Mouse (Mus musculus): Measurements from ENCODE around the gene Fam189a2. TPM values are rescaled to one million over a fixed set of nuclear protein-coding genes. Genes with fewer than 3 reads are reported as not detected.

Gene Fam189a2
- polyA plus RNA-seq, 1 experiment: 7.7 TPM

- H3K27ac ChIP-seq (ENCODE audit: insufficient read depth, low read depth, low read length): no peak overlapping the region
- 85% methylated on average over 10 of the region's 10 CpGs for WGBS
These were observed 15.7 kb upstream of the Fam189a2 start for GRCm38 (mm10) chr19:24046395-24046993.

DNA sequence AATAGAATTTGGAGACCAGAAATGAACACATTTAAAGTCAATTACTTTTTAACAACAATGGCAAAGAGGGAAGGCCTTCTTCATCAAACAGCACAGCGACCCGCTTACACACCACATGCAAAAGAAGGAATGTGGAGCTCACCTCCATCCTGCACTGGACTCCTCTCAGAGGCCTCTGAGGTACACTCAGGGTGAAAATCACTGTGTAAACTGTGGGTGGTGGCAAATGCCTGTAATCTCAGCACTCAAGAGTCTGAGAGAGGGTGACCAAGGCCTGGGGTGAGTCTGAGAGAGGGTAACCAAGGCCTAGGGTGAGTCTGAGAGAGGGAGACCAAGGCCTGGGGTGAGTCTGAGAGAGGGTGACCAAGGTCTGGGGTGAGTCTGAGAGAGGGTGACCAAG lies 11.6 kb upstream of the Fam189a2 start:
- H3K4me3 ChIP-seq (ENCODE audit: insufficient read depth, low read depth, low read length): no peak overlapping the region
- no peak for TF ChIP-seq POLR2A (IDR thresholded peaks at IDR 0.05; ENCODE audit: low read depth, low read length)
- no peak for TF ChIP-seq CTCF (conservative IDR thresholded peaks at IDR 0.05; ENCODE audit: insufficient read depth, insufficient read length, low read depth, low read length)
- H3K36me3 ChIP-seq (ENCODE audit: control insufficient read depth, insufficient read depth, low read length): no peaks in the 10 kb centered on the region
- no peaks in the 10 kb centered on the region for H3K27me3 ChIP-seq (replicated peaks; ENCODE audit: control insufficient read depth, insufficient read depth, low read length)
- H3K4me1 ChIP-seq (ENCODE audit: control insufficient read depth, insufficient read depth, low read length): no peaks in the 10 kb centered on the region
- 99% methylated on average over 2 of the region's 2 CpGs for WGBS
- DNase-seq: no peak
- H3K27ac ChIP-seq (ENCODE audit: insufficient read depth, low read depth, low read length): no peak overlapping the region

More at GRCm38 (mm10) chr19:24046395-24046993, 15.7 kb upstream of the Fam189a2 start:
- no peak overlapping the region for H3K4me3 ChIP-seq (ENCODE audit: insufficient read depth, low read depth, low read length)
- no peak for TF ChIP-seq POLR2A (IDR thresholded peaks at IDR 0.05; ENCODE audit: low read depth, low read length)
- H3K27me3 ChIP-seq (replicated peaks; ENCODE audit: control insufficient read depth, insufficient read depth, low read length): no peaks in the 10 kb centered on the region
- H3K4me1 ChIP-seq (ENCODE audit: control insufficient read depth, insufficient read depth, low read length): no peaks in the 10 kb centered on the region
- no peaks in the 10 kb centered on the region for H3K36me3 ChIP-seq (ENCODE audit: control insufficient read depth, insufficient read depth, low read length)
- DNase-seq: no peak

DNA sequence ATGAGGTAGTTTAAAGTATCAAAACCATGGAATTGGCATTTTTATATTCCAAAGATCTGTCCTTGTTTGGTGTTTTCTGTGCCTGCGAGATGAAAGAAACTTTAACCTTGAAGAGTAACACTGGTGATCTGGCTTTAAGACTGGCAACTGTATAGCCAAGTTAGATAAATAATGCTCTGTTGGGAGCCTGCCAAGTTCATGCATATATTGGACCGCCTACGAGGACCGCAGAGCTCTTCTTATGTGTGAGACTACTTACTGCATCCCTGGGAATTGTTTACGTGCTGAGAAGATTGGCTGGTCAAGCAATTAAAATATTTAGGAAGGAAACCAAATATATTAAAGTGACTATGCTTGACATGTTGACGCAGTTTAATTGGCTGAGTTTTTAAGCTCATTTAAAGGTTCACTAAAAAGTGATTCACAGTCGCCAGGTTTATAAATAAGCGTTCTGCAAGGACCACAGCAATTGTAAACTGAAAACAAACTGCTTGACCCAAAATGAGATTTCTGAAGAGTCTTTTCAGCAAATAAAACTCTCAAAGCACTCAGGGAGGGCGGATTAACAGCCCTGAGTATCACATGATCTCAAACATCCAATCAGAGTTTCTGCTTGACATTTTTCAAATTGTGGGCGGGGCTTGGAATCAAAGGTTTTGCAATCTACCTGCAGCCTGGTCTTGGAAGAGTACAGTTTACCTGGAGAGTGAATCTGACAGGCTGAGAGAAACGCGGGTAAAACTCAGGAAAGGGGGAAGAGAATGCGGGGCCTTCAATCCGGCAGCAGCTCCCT lies 8.4 kb upstream of the Fam189a2 start:
- TF ChIP-seq POLR2A (IDR thresholded peaks at IDR 0.05; ENCODE audit: low read depth, low read length): no peak
- H3K4me1 ChIP-seq (ENCODE audit: control insufficient read depth, insufficient read depth, low read length): no peaks in the 10 kb centered on the region
- WGBS: 59% methylated on average over 14 of the region's 14 CpGs
- H3K4me3 ChIP-seq (ENCODE audit: insufficient read depth, low read depth, low read length): no peak overlapping the region
- H3K36me3 ChIP-seq (ENCODE audit: control insufficient read depth, insufficient read depth, low read length): no peaks in the 10 kb centered on the region
- H3K27me3 ChIP-seq (replicated peaks; ENCODE audit: control insufficient read depth, insufficient read depth, low read length): no peaks in the 10 kb centered on the region
- H3K27ac ChIP-seq (ENCODE audit: insufficient read depth, low read depth, low read length): no peak overlapping the region
- peak; percentile 49 for DNase-seq

DNA sequence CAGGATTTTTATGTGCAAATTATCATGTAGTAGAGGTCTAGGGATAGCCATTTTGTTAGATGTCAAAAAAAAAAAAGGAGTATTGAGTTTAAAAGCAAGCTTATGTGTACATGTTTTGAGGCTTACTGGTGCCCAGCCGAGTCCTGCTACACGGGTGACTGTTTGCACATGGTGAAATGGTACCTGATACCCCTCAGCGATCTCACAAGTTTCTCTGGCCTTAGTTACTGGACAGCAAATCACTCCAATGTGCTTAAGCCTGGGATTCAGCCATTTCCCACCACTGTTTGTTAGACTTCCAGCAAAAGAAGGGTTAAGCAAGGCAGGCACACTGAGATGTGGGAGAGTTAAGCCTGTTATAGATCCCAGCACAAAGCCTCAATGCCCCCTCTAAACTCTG lies 3.5 kb upstream of the Fam189a2 start:
- Histone ChIP-seq H3K36me3 (ENCODE audit: control insufficient read depth, insufficient read depth, low read length) (no peaks in the 10 kb centered on the region), H3K4me3 (ENCODE audit: insufficient read depth, low read depth, low read length) (no peak overlapping the region), H3K4me1 (ENCODE audit: control insufficient read depth, insufficient read depth, low read length) (no peaks in the 10 kb centered on the region), H3K27me3 (replicated peaks; ENCODE audit: control insufficient read depth, insufficient read depth, low read length) (no peaks in the 10 kb centered on the region), H3K27ac (ENCODE audit: insufficient read depth, low read depth, low read length) (no peak overlapping the region)
- no peak for TF ChIP-seq POLR2A (IDR thresholded peaks at IDR 0.05; ENCODE audit: low read depth, low read length)
- no peak for DNase-seq
- WGBS: 52% methylated on average over 3 of the region's 3 CpGs

- H3K27me3 ChIP-seq (replicated peaks; ENCODE audit: control insufficient read depth, insufficient read depth, low read length): no peaks in the 10 kb centered on the region
- TF ChIP-seq CTCF (conservative IDR thresholded peaks at IDR 0.05; ENCODE audit: insufficient read depth, insufficient read length, low read depth, low read length) (no peak), POLR2A (IDR thresholded peaks at IDR 0.05; ENCODE audit: low read depth, low read length) (no peak)
- no peak overlapping the region for H3K4me3 ChIP-seq (ENCODE audit: insufficient read depth, low read depth, low read length)
- H3K4me1 ChIP-seq (ENCODE audit: control insufficient read depth, insufficient read depth, low read length): no peaks in the 10 kb centered on the region
- WGBS: 39% methylated on average over 5 of the region's 5 CpGs
- no peaks in the 10 kb centered on the region for H3K36me3 ChIP-seq (ENCODE audit: control insufficient read depth, insufficient read depth, low read length)
- H3K27ac ChIP-seq (ENCODE audit: insufficient read depth, low read depth, low read length): no peak overlapping the region
- no peak for DNase-seq
These were observed 1.9 kb upstream of the Fam189a2 start for GRCm38 (mm10) chr19:24032654-24033236.

- H3K4me1 ChIP-seq (ENCODE audit: control insufficient read depth, insufficient read depth, low read length): no peaks in the 10 kb centered on the region
- no peaks in the 10 kb centered on the region for H3K27me3 ChIP-seq (replicated peaks; ENCODE audit: control insufficient read depth, insufficient read depth, low read length)
- TF ChIP-seq POLR2A (IDR thresholded peaks at IDR 0.05; ENCODE audit: low read depth, low read length) (no peak), CTCF (conservative IDR thresholded peaks at IDR 0.05; ENCODE audit: insufficient read depth, insufficient read length, low read depth, low read length) (no peak)
- DNase-seq: peak; percentile 29
- H3K36me3 ChIP-seq (ENCODE audit: control insufficient read depth, insufficient read depth, low read length): no peaks in the 10 kb centered on the region
- H3K4me3 ChIP-seq (ENCODE audit: insufficient read depth, low read depth, low read length): peak overlapping the region; percentile 84
- WGBS: 5% methylated on average over 49 of the region's 49 CpGs
- H3K27ac ChIP-seq (ENCODE audit: insufficient read depth, low read depth, low read length): no peak overlapping the region
These were observed 328 bp downstream of the Fam189a2 start for GRCm38 (mm10) chr19:24030511-24030870.

DNA sequence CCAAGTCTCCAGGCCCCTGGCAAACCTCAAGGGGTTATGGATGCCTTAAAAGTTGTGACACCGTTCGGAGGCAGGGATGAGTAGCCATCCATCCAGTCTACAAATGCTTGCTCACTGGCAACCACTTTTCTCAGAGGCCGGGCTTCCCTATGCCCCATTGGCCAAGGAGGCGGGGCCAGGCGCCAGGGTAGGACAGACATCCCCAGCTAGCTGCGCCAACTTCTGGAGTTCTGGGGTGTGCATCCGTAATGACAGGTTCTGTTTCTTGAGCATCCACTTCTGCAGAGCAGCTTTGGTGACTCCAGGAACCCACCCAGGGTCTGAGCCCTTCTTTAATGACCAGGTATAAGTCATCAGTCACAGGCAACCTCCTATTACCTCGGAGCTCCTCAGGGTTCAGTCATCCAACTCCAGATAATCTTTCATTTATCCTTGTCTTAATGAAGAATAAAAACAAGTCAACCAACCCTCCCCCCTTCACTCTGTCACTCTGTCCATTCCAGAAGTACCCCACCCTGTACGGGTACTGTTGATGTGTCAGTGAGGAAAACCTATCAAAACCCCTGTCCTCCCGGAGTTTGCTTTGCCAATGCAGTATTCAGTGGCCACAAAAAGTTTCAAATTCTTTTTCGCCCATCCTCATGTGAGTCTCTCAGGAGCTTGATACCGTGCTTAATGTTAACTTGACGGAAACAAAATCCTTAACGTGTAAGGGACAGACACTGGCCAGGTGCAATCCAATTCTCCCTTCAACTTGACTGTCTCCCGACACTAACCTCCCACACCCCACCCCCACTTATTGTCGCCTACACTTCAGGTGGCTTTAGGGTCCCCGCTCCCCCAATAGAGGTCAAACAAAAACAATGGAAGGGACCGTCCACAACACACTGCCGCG lies 956 bp downstream of the Fam189a2 start:
- DNase-seq: peak; percentile 59
- no peaks in the 10 kb centered on the region for H3K4me1 ChIP-seq (ENCODE audit: control insufficient read depth, insufficient read depth, low read length)
- H3K36me3 ChIP-seq (ENCODE audit: control insufficient read depth, insufficient read depth, low read length): no peaks in the 10 kb centered on the region
- 10% methylated on average over 20 of the region's 20 CpGs for WGBS
- no peaks in the 10 kb centered on the region for H3K27me3 ChIP-seq (replicated peaks; ENCODE audit: control insufficient read depth, insufficient read depth, low read length)
- H3K27ac ChIP-seq (ENCODE audit: insufficient read depth, low read depth, low read length): no peak overlapping the region
- H3K4me3 ChIP-seq (ENCODE audit: insufficient read depth, low read depth, low read length): peak overlapping the region; percentile 84
- TF ChIP-seq CTCF (conservative IDR thresholded peaks at IDR 0.05; ENCODE audit: insufficient read depth, insufficient read length, low read depth, low read length) (no peak), POLR2A (IDR thresholded peaks at IDR 0.05; ENCODE audit: low read depth, low read length) (no peak)

All from kidney, adult 2 months (tissue).